Mouse (Mus musculus) natural killer cell, adult 2 months (primary cell): ENCODE measurements at regions not wholly inside any gene's neighbourhood (a gene's known extent, or its start where the extent isn't known, plus 50 kb on each side); places are given as distances from the start of the nearest gene placed in this dataset.

ENCODE experiments used
- DNase-seq, 2 experiments: peaks; one replicate each; pipeline ENCODE4 v3.0.0; 2022; ENCODE audit warnings: low spot score in 2 of 2

- no peak for DNase-seq
These were observed 129.6 kb downstream of the Trim33 start for GRCm38 (mm10) chr3:103408724-103409123.

- no peak for DNase-seq
These were observed 133.2 kb downstream of the Trim33 start for GRCm38 (mm10) chr3:103412247-103412646.

DNA sequence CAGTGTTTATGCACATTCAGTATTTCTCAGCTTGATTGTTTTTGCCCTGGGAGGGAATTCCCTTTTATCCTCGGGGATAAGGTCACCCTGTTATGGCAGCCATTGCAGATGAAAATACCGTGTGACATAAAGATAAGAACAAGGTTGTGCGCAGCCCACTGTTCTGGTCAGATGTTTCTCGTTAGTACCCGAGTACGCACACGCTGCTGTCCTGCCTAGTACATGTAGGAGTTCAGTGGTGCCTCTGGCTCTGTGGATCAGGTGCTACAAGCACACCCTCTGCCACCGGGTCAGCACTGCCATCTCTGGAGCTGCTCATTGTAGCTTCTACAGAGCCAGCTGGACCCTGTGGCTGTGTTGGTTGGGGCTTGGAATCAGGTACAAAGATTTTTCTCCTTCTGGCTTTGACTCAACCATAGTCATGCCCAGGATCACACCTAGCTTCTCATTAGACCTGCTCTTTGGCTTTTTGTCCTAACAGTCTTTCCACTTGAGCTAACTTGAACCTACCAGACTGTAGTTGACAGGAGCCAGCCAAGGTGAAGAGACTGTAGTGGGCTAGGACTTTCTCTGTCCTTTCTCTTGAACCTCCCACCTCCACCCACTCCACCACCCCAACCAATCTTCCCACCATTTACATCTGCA, 136.1 kb downstream of the Trim33 start:
- DNase-seq: no peak

DNA sequence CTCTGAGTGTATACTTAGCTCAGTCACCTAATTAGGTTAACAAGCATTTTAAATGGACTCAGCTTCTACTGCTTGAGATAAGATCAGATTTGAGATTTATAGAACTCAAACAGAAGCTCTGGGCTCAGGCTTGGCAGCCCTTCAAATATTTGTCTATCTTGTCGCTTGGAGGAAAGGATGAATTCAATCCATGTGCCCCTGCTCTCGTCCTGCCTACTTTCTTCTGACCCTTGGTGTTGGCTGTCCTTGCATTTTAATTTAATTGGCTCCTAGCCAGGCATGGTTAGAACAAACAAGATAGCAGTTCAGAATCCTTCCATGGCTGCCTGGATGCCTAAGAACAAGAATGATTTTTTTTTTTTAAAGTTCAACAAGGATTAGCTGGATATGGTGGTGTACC, 137.2 kb downstream of the Trim33 start:
- no peak for DNase-seq

GRCm38 (mm10) chr3:103417781-103418180, 138.7 kb downstream of the Trim33 start:
- no peak for DNase-seq

DNA sequence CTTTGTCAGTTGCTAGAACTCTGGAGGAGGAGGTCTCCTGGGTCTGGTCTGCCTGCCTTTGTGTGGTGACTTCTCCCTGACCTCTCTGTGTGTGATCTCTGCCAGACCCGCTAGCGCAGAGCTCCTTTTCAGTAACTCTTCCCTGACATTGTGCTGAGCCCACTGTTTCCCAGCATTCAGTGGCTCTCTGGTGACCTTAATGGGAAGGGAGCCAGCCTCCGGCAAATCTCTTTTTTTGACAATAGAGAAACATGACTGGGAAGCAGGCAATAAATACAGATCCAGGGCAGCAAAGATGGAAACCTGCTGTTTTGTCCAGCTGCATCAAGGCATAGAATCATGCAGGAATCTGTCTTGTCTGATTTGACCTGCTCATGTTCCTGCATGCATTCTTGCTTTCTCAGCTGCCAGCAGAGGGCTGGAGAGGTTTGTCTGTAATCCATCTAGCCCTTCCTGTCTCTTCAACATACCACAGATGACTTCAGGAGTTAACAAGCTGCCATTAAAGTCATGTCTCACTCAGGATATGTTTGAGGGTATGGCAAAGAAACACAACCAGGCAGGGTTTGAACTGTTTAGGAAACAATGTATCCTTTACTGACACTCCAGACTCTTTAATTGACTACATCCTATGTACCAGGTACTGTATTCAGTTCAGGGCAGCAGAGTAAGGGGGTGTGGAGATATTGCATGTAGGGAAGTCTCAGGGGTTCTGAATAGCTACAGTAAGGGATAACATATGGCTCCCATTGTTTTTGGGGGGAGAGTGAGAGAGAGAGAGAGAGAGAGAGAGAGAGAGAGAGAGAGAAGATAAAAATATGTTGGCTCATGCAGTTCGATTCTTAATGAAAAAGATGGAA, 140.9 kb downstream of the Trim33 start:
- DNase-seq: no peak

DNA sequence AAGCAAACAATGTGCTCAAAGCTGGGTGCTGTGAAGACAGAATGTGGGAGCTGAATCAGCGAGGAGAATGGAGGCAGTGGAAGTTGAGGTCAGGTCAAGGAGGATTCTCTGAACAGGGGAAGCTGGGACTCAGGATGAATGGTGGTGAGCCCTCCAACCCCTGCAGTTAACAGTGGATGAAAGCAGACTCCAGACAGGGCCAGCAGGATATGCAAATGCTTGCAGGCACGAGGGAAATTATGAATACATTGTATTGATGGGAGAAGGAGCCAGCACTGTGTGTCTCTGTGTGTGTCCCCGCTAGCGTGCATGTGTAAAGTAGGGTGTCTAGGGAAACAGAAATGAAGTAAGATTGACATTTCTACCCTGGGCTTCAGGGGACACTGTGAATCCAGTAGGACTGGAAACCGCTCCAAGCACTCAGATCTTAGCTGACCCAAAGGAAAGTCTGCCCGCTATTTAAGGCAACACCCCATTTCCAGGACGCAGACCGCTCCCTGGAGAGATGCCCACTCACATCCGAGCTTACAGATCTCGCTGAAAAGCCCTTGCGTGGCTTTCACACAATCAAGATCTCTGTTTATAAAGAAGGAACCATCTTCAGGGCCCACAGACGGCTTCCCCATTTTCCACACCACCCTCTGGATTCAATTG, 141.7 kb downstream of the Trim33 start:
- DNase-seq: no peak

GRCm38 (mm10) chr3:103421275-103421621, 142.2 kb downstream of the Trim33 start:
- no peak for DNase-seq

GRCm38 (mm10) chr3:103422806-103423205, 143.7 kb downstream of the Trim33 start:
- no peak for DNase-seq

DNA sequence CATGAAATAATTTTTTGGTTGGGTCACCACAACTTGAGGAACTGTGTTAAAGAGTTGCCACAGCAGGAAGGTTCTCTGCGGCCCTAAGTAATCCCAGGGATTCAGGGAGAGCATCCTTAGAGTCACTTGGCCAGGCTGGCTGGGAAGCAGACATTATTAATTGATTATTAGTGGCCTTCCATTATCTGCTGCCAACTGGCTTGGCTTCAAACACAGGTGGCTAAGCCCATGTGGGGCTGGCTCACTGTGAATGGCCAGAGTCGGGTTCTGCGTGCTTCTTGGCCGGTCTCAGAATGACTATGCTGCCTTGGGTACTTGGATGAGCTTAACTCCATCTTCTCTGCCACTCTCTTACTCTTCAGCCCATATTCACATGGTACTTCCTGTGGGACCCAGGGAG, 144.2 kb downstream of the Trim33 start:
- DNase-seq: no peak

GRCm38 (mm10) chr3:103425812-103426430, 146.8 kb downstream of the Trim33 start:
- DNase-seq: no peak

- peak in 1 of 2 experiments; percentile 21 for DNase-seq
These were observed 145.7 kb upstream of the Syt6 start for GRCm38 (mm10) chr3:103429227-103429788.

- DNase-seq: no peak
These were observed 144.9 kb upstream of the Syt6 start for GRCm38 (mm10) chr3:103430131-103430530.

DNA sequence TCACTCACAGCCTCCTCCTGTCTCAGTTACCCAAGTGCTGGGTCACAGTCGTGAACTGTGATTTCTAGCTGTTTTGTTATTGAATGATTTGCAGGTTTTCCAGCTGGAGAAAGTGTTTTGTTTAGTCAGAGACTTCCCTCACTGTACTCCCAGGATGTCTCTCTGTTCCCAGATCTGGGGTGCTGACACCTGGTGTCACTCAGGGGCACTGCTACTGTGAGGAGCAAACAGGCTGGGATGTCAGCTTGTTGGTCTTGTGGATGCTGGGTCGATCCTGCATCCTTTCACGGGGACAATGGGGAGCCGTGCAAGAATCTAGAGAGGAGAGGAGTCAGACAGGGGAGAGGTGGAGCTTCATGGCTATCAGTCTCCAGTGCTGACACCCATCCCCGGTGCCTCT, 142.8 kb upstream of the Syt6 start:
- no peak for DNase-seq

GRCm38 (mm10) chr3:103436902-103437603, 138.0 kb upstream of the Syt6 start:
- DNase-seq: no peak

- peak in 1 of 2 experiments; percentile 36 for DNase-seq
These were observed 136.2 kb upstream of the Syt6 start for GRCm38 (mm10) chr3:103438791-103439354.

DNA sequence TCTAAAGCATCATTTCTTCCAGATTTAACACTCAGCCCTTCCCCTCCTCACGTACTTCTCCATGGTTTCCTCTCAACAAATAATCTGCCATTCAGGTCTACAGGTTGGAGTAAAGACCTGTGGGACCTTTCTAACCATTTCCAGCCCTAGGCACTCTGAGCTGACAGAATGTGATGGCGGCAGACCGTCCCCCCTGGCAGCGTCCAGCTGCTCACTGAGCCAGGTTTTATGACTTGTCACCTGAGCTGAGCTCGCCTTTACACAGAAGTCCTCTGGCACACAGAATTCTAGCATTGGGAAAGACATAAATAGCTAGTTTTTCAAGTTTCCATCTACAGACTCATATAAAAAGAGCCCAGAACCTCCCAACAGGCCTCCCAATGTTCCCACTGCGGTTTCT, 131.8 kb upstream of the Syt6 start:
- no peak for DNase-seq

DNA sequence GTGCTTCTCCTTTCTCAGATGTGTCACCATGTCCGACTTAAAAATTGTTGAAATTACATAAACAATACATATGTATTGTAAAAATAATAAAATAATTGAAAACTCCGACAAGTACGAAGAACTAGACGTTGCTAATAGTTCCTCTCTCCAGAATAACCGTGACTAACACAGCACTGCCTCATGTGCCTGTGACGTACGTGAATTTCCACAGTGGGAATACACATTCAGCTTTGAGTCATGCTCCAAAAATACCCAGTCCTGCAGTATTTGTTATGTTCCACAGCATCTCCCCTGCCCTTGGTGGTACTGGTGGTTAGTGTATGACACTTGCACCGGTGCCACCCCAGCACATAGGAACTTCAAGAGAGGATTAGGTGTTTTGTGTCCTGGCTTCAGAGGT, 129.2 kb upstream of the Syt6 start:
- no peak for DNase-seq

DNA sequence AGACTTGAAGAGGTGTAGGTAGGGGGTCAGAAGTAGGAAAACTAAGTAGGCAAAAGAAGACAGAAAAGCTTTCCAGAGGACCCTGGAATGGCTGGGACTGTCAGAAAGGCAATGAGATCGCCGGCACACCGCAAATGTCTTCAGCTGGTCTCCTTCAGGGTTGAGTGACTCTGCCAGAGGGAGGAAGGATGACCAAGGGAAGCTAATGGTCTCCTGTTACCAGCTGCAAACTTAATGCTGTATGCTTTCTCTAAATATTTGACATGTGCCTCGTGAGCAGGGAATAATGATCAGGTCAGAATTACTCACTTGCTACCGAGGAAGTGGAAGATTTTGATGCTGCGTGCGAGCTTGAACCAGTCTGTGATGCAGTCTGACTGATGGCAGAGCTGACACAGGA, 125.2 kb upstream of the Syt6 start:
- no peak for DNase-seq

DNA sequence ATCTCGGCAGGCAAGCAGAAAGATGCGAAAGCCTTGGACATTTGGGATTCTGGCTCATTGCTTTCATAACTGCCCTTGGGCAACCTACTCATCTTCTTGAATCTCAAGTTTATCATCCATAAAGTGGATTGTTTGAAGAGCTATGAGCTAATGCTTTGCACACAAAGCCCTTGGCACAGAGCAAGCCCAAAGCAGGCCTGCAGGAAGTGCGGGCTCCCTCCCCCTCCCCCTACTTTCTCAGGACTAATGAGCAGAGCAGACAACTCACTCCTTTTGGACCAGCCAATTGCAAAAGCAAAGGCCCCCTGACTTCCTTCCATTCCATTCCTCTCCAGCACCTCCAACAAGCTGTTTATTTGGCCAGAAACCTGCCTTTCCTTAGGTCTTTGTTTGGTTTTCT, 123.1 kb upstream of the Syt6 start:
- DNase-seq: no peak

DNA sequence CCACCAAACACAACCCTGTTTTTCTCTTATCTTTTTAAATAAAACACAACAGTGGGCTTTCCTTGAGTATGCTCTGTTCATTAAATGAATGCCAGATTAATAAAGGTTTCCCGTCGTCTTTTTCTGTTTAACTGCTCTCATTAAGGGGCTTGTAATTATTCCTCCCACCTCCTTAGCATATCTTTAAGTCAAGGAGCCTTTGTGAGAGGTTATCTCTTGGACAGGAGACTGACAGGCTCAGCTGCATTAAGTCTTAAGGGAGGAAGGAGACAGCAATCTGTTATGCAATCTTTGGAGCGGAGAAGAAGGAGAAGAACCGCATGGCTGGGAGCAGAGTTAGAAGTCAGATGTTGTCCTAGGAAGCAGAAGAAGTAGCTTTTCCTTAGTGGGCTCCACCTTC, 111.3 kb upstream of the Syt6 start:
- no peak for DNase-seq
